9 mouse cellular contexts compared by ENCODE assay signal in genomic region chr16:94995542-94996131, GRCm38 (mm10). TPM values are rescaled to one million over a fixed set of nuclear protein-coding genes. Genes with fewer than 3 reads are reported as not detected.
DNase-seq lines count a peak whose midpoint lies in the region; ATAC-seq and TF ChIP-seq lines count a peak whose summit lies in the region.
"Had no signal": no experiment of that assay in that cellular context is flagged by ENCODE, and none has a peak within 500 bp of the region (broad histone marks: within the 10 kb centered on the region; RNA-seq: fewer than 3 reads in every experiment).

No protein-coding gene starts in this region.

- H3K79me2 ChIP-seq in myocyte (ENCODE audit: control insufficient read depth, insufficient read depth) = no peaks in the 10 kb centered on the region

- 10% methylated on average over 13 of the region's 13 CpGs for WGBS in liver, embryonic 12.5 days (ENCODE audit: insufficient replicate concordance)
- WGBS in forebrain, embryonic 14.5 days = 10% methylated on average over 13 of the region's 13 CpGs

- no peaks in the 10 kb centered on the region for H3K36me3 ChIP-seq in liver, embryonic 12.5 days
- no peaks in the 10 kb centered on the region for H3K36me3 ChIP-seq in forebrain, embryonic 14.5 days (ENCODE audit: control insufficient read depth, insufficient read depth, low read length)
- H3K36me3 ChIP-seq in myocyte (ENCODE audit: control insufficient read depth, insufficient read depth) = no peaks in the 10 kb centered on the region

- TF ChIP-seq POLR2A in brain, embryonic 14.5 days (IDR thresholded peaks at IDR 0.05; ENCODE audit: borderline replicate concordance, extremely low read depth, insufficient read depth, insufficient read length, poor library complexity, severe bottlenecking) = no peak
- no peak for TF ChIP-seq POLR2A in myocyte (IDR thresholded peaks at IDR 0.05; ENCODE audit: insufficient read length, low read depth)

- peak; percentile 36 for DNase-seq in liver
- DNase-seq in brain, embryonic 14.5 days (ENCODE audit: low read depth) = peak; percentile 57
- DNase-seq in forebrain, embryonic 14.5 days (ENCODE audit: low spot score) = peak; percentile 51
- DNase-seq in layer of hippocampus, adult 2 months (ENCODE audit: low spot score in 2 of 2) = peak; percentile 53 to 63
- no peak for DNase-seq in natural killer cell, adult 2 months (ENCODE audit: low spot score in 2 of 2)
- no peak for DNase-seq in gastrocnemius, postnatal 36 days

- H3K4me1 ChIP-seq in liver, embryonic 12.5 days = no peaks in the 10 kb centered on the region
- H3K4me1 ChIP-seq in forebrain, embryonic 14.5 days (ENCODE audit: control insufficient read depth, insufficient read depth, low read length) = no peaks in the 10 kb centered on the region

- intact Hi-C loops in gastrocnemius, postnatal 36 days (cut with DNase I) = loop anchor here (5.0 kb wide), 1 partner anchor 178 kb away; no protein-coding TSS in a partner anchor

- no peak for TF ChIP-seq CTCF in brain, embryonic 14.5 days (IDR thresholded peaks at IDR 0.05; ENCODE audit: borderline replicate concordance, extremely low read depth, insufficient read depth, insufficient read length)
- 0 out of 2 replicates have a peak, but pooled peaks have one; percentile 7 for TF ChIP-seq CTCF in layer of hippocampus, adult 2 months (conservative IDR thresholded peaks at IDR 0.05)

- H3K9ac ChIP-seq in liver, embryonic 12.5 days = no peak overlapping the region
- no peak overlapping the region for H3K9ac ChIP-seq in forebrain, embryonic 14.5 days (ENCODE audit: low read length)

- no peak overlapping the region for H3K27ac ChIP-seq in liver, embryonic 12.5 days
- H3K27ac ChIP-seq in forebrain, embryonic 14.5 days (ENCODE audit: low read depth, low read length) = no peak overlapping the region
- peak overlapping the region; percentile 100 for H3K27ac ChIP-seq in layer of hippocampus, adult 2 months

- H3K9me3 ChIP-seq in liver, embryonic 12.5 days (replicated peaks) = no peaks in the 10 kb centered on the region
- no peaks in the 10 kb centered on the region for H3K9me3 ChIP-seq in forebrain, embryonic 14.5 days (replicated peaks; ENCODE audit: control insufficient read depth, low read length)

- no peak overlapping the region for H3K4me2 ChIP-seq in liver, embryonic 12.5 days
- peak overlapping the region; percentile 27; the same call in 1 of the 2 replicates for H3K4me2 ChIP-seq in forebrain, embryonic 14.5 days (ENCODE audit: low read length)
- H3K4me2 ChIP-seq in myocyte (ENCODE audit: low read depth) = no peak overlapping the region

- no peak overlapping the region for H3K4me3 ChIP-seq in liver, embryonic 12.5 days
- H3K4me3 ChIP-seq in forebrain, embryonic 14.5 days (ENCODE audit: low read depth, low read length) = peak overlapping the region; percentile 47
- H3K4me3 ChIP-seq in layer of hippocampus, adult 2 months = peak overlapping the region; percentile 72
- H3K4me3 ChIP-seq in myocyte = no peak overlapping the region

- H3K27me3 ChIP-seq in liver, embryonic 12.5 days (replicated peaks) = peaks cover 34% of the 10 kb centered on the region
- peaks cover 31% of the 10 kb centered on the region for H3K27me3 ChIP-seq in forebrain, embryonic 14.5 days (replicated peaks; ENCODE audit: control insufficient read depth, insufficient read depth, low read length)
- H3K27me3 ChIP-seq in myocyte (ENCODE audit: control insufficient read depth, insufficient read depth, insufficient read length) = peaks cover 9% of the 10 kb centered on the region

- no peak for ATAC-seq in liver, embryonic 12.5 days
- no peak for ATAC-seq in forebrain, embryonic 14.5 days

- no peak overlapping the region for H3ac ChIP-seq in myocyte (ENCODE audit: control insufficient read depth, insufficient read length)

TF ChIP-seq in myocyte, 11 proteins besides CTCF, POLR2A, EP300 and RAD21:
- TF ChIP-seq SRF (IDR thresholded peaks at IDR 0.05; ENCODE audit: control insufficient read depth, insufficient read length, low read depth) (no peak), REST (IDR thresholded peaks at IDR 0.05; ENCODE audit: insufficient read depth, insufficient read length) (peak; percentile 90)

RNA-seq across cellular contexts. Expression of gene Kcnj6, which starts 1.9 kb away (rescaled TPM):
- not detected in 2 replicates for polyA plus RNA-seq in liver, embryonic 12.5 days (2016; fragmentation: Nextera tagmentation; extraction: Ambion mirVana)
- 1.7 and 4.0 TPM in 2 replicates for polyA plus RNA-seq in brain, embryonic 14.5 days (2012; rRNA removed)
- polyA plus RNA-seq in forebrain, embryonic 14.5 days (2014; fragmentation: Nextera tagmentation; extraction: Ambion mirVana) = 0.62 and 1.1 TPM in 2 replicates
- total RNA-seq in layer of hippocampus, adult 2 months (2021) = 100 to 1,000 TPM; 128 to 133 TPM
- polyA plus RNA-seq in myocyte (2012; fragmentation: generic; extraction: Trizol) = not detected
- total RNA-seq in gastrocnemius, postnatal 36 days (2021) = not detected
- polyA plus RNA-seq: small intestine, adult 2 months had no signal

Comparison
In these comparisons a context has a peak if more than half of its experiments do, and no peak if none do; other contexts are left out.
1. DNase-seq: peak in liver (single experiment), brain, embryonic 14.5 days (single experiment), forebrain, embryonic 14.5 days (single experiment) and layer of hippocampus, adult 2 months (2 of 2); none in natural killer cell, adult 2 months (0 of 2) and gastrocnemius, postnatal 36 days (0 of 2).
2. H3K4me3 ChIP-seq: peak in forebrain, embryonic 14.5 days (single experiment) and layer of hippocampus, adult 2 months (single experiment); none in liver, embryonic 12.5 days (single experiment) and myocyte (single experiment).